Mouse (Mus musculus): ENCODE measurements around the gene Aoc2. TPM values are rescaled to one million over a fixed set of nuclear protein-coding genes. Genes with fewer than 3 reads are reported as not detected.

The Aoc2 gene
- polyA plus RNA-seq, 1 experiment = 2.9 TPM

DNA sequence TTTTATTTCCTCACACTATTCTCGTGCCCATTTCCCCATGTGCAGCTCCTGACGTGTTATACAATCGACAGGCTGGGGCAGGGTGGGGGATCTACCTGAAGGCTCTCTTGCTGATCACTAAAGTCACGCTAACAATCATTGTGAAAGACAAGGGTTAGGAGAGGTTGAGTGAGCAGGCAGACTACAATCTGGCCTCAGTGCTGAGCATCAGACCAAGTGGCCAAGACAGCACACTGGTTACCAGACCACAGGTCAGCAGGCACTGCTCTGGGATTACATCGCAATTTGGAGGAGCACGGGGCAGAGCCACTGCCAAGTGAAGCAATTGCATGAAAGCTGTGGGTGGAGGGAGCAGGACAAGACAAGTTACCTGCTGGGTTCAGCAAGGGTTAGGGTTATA is 54.1 kb downstream of the Aoc2 start:
- no peak for TF ChIP-seq FLI1 (IDR thresholded peaks at IDR 0.05; ENCODE audit: low read length)
- no peak for TF ChIP-seq GATA1 (IDR thresholded peaks at IDR 0.05; ENCODE audit: borderline replicate concordance, low read length)
- H3K27me3 ChIP-seq (replicated peaks) = peaks cover 49% of the 10 kb centered on the region
- H3K9me3 ChIP-seq = no peaks in the 10 kb centered on the region
- no peaks in the 10 kb centered on the region for H3K4me1 ChIP-seq
- H3K36me3 ChIP-seq (replicated peaks; ENCODE audit: low read length) = no peaks in the 10 kb centered on the region
- H3K4me3 ChIP-seq (replicated peaks) = no peak overlapping the region

Other genes starting within 250 kb of the Aoc2 start
- 3.5 and 5.8 TPM in 2 replicates for gene Hsd17b1, start 246.7 kb upstream of the Aoc2 start, polyA plus RNA-seq (2012; ENCODE audit: insufficient read depth, low replicate concordance)
- 17.7 and 36.8 TPM in 2 replicates for gene Coasy, start 242.5 kb upstream of the Aoc2 start, polyA plus RNA-seq (2012; ENCODE audit: insufficient read depth, low replicate concordance)
- 2.8 and 12.4 TPM in 2 replicates for gene Mlx, start 237.8 kb upstream of the Aoc2 start, polyA plus RNA-seq (2012; ENCODE audit: insufficient read depth, low replicate concordance)
- 10.4 TPM in 1 of 2 replicates, not detected in the other for gene Psmc3ip, start 229.6 kb upstream of the Aoc2 start, polyA plus RNA-seq (2012; ENCODE audit: insufficient read depth, low replicate concordance)
- 1.6 and 6.2 TPM in 2 replicates for gene Retreg3, start 205.2 kb upstream of the Aoc2 start, polyA plus RNA-seq (2012; ENCODE audit: insufficient read depth, low replicate concordance)
- 63.2 and 80.7 TPM in 2 replicates for gene Tubg1, start 205.1 kb upstream of the Aoc2 start, polyA plus RNA-seq (2012; ENCODE audit: insufficient read depth, low replicate concordance)
- not detected in 2 replicates for gene Tubg2, start 169.2 kb upstream of the Aoc2 start, polyA plus RNA-seq (2012; ENCODE audit: insufficient read depth, low replicate concordance)
- gene Cntnap1, start 154.5 kb upstream of the Aoc2 start, polyA plus RNA-seq (2012; ENCODE audit: insufficient read depth, low replicate concordance) = 0.72 and 0.89 TPM in 2 replicates
- 2.3 and 6.6 TPM in 2 replicates for gene Plekhh3, start 153.7 kb upstream of the Aoc2 start, polyA plus RNA-seq (2012; ENCODE audit: insufficient read depth, low replicate concordance)
- gene Ccr10, start 149.6 kb upstream of the Aoc2 start, polyA plus RNA-seq (2012; ENCODE audit: insufficient read depth, low replicate concordance) = 0.13 TPM in 1 of 2 replicates, not detected in the other
- gene Ezh1, start 98.6 kb upstream of the Aoc2 start, polyA plus RNA-seq (2012; ENCODE audit: insufficient read depth, low replicate concordance) = 0.65 and 2.0 TPM in 2 replicates
- gene Ramp2, start 79.0 kb upstream of the Aoc2 start, polyA plus RNA-seq (2012; ENCODE audit: insufficient read depth, low replicate concordance) = 0.32 TPM in 1 of 2 replicates, not detected in the other
- gene Vps25, start 71.4 kb upstream of the Aoc2 start, polyA plus RNA-seq (2012; ENCODE audit: insufficient read depth, low replicate concordance) = 100 and 168 TPM in 2 replicates
- gene Wnk4, start 64.5 kb upstream of the Aoc2 start, polyA plus RNA-seq (2012; ENCODE audit: insufficient read depth, low replicate concordance) = 37.7 and 87.0 TPM in 2 replicates
- gene Cntd1, start 46.1 kb upstream of the Aoc2 start, polyA plus RNA-seq (2012; ENCODE audit: insufficient read depth, low replicate concordance) = not detected in 2 replicates
- 9.9 and 21.1 TPM in 2 replicates for gene Coa3, start 45.9 kb upstream of the Aoc2 start, polyA plus RNA-seq (2012; ENCODE audit: insufficient read depth, low replicate concordance)
- gene Becn1, start 22.8 kb upstream of the Aoc2 start, polyA plus RNA-seq (2012; ENCODE audit: insufficient read depth, low replicate concordance) = 43.7 and 96.0 TPM in 2 replicates
- gene Psme3, start 8.8 kb upstream of the Aoc2 start, polyA plus RNA-seq (2012; ENCODE audit: insufficient read depth, low replicate concordance) = 32.6 and 45.1 TPM in 2 replicates
- gene Aoc3, start 5.5 kb downstream of the Aoc2 start, polyA plus RNA-seq (2012; ENCODE audit: insufficient read depth, low replicate concordance) = not detected in 2 replicates
- gene G6pc, start 42.5 kb downstream of the Aoc2 start, polyA plus RNA-seq (2012; ENCODE audit: insufficient read depth, low replicate concordance) = not detected in 2 replicates
- 5.7 and 39.7 TPM in 2 replicates for gene Aarsd1, start 92.6 kb downstream of the Aoc2 start, polyA plus RNA-seq (2012; ENCODE audit: insufficient read depth, low replicate concordance)
- gene Gm27029, start 99.7 kb downstream of the Aoc2 start, polyA plus RNA-seq (2012; ENCODE audit: insufficient read depth, low replicate concordance) = not detected in 2 replicates
- 3.1 TPM in 1 of 2 replicates, not detected in the other for gene Rundc1, start 100.0 kb downstream of the Aoc2 start, polyA plus RNA-seq (2012; ENCODE audit: insufficient read depth, low replicate concordance)
- 2.8 TPM in 1 of 2 replicates, not detected in the other for gene Ptges3l, start 100.3 kb downstream of the Aoc2 start, polyA plus RNA-seq (2012; ENCODE audit: insufficient read depth, low replicate concordance)
- gene Rpl27, start 117.2 kb downstream of the Aoc2 start, polyA plus RNA-seq (2012; ENCODE audit: insufficient read depth, low replicate concordance) = 250 and 697 TPM in 2 replicates
- gene Ifi35, start 123.3 kb downstream of the Aoc2 start, polyA plus RNA-seq (2012; ENCODE audit: insufficient read depth, low replicate concordance) = 5.7 and 15.6 TPM in 2 replicates
- 2.6 and 2.9 TPM in 2 replicates for gene Rnd2, start 139.9 kb downstream of the Aoc2 start, polyA plus RNA-seq (2012; ENCODE audit: insufficient read depth, low replicate concordance)
- gene Vat1, start 141.2 kb downstream of the Aoc2 start, polyA plus RNA-seq (2012; ENCODE audit: insufficient read depth, low replicate concordance) = 47.7 and 94.2 TPM in 2 replicates
- 1.9 TPM in 1 of 2 replicates, not detected in the other for gene Brca1, start 226.9 kb downstream of the Aoc2 start, polyA plus RNA-seq (2012; ENCODE audit: insufficient read depth, low replicate concordance)
- 8.2 and 55.6 TPM in 2 replicates for gene Nbr1, start 227.1 kb downstream of the Aoc2 start, polyA plus RNA-seq (2012; ENCODE audit: insufficient read depth, low replicate concordance)